Mouse (Mus musculus): ENCODE results near the gene Nadk.

Gene Nadk

GRCm38 (mm10) chr4:155561661-155562442 is at the start of gene Nadk:
Gene Nadk, plus strand, starts transcription at chr4:155562378.
- DNase-seq (ENCODE audit: low spot score in 2 of 2): no peak

DNA sequence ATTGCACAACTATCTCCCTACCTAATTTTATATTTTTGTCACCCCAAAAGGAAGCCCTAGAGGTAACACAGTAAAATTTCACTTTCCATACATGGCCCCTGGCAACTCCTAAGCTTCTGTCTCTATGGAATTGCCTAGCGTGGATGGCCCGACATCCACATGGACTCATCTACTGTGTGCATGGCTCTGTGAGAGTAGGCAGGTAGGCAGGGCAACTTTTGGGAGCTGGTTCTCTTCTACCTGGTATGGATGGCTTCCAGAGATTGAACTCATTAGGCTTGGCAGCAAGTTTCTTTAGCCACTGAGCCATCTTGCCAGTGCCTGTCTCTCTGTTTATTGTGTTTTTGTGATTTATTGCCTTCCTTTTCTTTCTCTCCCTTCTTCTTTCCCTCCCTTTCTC is 47.4 kb upstream of the Nadk start:
- no peak for DNase-seq (ENCODE audit: low spot score in 2 of 2)

DNA sequence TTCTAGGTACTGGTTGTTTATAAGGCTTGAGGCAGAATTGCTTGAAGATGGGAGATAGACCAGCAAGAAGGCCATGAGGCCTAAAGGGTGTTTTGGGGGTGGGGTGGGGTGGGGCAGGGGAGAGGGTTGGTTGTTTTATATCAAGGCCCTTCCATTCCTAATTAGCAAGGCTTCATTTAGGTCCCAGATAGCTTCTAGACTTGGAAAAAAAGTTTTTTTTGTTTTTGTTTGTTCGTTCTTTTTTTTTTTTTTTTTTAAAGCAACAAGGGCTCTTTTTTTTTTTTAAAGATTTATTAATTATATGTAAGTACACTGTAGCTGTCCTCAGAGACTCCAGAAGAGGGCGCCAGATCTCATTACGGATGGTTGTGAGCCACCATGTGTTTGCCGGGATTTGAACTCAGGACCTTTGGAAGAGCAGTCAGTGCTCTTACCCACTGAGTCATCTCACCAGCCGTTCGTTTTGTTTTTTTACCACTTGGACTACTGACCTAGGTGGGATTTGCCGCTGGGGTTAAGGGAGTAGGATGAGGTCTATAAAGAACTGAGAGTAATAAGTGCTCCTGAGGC is 44.1 kb upstream of the Nadk start:
- no peak for DNase-seq (ENCODE audit: low spot score in 2 of 2)

GRCm38 (mm10) chr4:155522327-155522726 is 39.9 kb upstream of the Nadk start:
- DNase-seq (ENCODE audit: low spot score in 2 of 2): no peak

DNA sequence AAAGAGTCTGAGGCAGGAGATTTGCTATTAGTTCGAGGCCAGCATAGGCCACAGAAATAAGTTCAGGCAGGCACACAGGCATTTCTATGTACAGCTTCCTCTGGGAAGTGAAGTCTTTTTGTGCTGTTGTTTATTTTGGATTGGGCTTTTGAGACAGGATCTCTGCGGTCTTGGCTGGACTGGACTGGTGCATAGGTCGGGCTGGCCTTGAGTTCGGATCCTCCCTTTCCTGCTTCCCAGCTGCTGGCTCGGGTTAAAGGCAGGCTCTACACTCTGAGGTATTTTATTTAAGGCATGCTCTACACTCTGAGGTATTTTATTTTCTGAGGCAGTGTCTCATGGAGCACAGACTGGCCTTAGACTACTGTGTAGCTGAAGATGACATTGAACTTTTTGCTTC is 36.4 kb upstream of the Nadk start:
- no peak for DNase-seq (ENCODE audit: low spot score in 2 of 2)

DNA sequence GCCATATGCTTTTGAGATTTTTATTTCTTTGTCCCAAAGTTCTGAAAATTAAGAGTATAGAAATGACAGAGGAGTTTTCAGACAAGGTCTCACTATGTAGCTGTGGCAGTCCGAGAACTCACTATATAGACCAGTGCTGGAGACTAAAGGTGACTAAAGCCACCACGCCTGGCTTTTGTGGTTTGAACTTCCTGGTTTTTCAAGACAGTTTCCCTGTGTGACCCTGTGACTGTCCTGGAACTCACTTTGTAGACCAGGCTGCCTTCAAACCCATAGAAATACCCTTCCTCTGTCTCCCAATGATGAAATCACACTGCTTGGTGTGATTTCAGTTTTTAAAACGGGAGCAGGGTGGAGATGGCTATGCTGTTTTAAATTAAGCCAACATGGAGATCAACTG is 32.9 kb upstream of the Nadk start:
- no peak for DNase-seq (ENCODE audit: low spot score in 2 of 2)

- DNase-seq (ENCODE audit: low spot score in 2 of 2): no peak
These were observed 12.2 kb upstream of the Nadk start for GRCm38 (mm10) chr4:155549993-155550392.

DNA sequence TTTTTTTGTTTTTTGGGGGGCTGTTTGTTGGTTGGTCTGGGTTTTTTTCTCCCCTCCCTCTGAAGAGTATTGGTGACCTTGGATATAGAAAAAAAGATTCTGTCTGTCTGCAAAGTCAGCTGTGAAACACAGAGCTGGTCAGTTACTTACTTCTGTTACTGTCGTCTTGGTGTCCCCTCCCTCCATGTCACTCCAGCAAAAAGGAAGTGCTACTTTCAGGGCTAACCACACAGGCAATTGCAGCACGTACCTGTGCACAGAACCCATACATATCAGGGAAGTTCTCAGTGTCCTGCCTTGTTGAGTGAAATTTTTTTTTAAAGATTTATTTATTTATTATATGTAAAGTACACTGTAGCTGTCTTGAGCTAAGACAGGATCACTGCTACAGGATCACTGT is 11.7 kb upstream of the Nadk start:
- no peak for DNase-seq (ENCODE audit: low spot score in 2 of 2)

DNA sequence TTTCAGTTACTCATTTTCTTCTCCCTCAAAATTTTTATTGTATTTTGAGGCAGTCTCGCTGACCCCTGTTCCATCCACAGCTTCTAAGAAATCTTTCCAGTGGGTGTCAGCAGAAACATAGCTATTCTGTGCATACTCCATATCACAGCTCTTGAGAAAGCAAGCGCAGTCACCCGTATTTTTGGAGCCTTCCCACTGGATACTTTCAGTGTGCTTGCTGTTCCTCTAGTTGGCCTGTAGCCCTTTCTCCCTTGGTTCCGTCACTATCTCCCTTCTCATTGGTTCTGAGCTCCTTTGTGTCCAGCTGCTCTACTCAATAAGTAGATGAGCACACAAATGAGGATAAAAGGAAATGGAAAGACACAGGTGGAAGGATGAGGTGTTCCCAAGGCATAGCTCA is 11.1 kb upstream of the Nadk start:
- no peak for DNase-seq (ENCODE audit: low spot score in 2 of 2)

DNA sequence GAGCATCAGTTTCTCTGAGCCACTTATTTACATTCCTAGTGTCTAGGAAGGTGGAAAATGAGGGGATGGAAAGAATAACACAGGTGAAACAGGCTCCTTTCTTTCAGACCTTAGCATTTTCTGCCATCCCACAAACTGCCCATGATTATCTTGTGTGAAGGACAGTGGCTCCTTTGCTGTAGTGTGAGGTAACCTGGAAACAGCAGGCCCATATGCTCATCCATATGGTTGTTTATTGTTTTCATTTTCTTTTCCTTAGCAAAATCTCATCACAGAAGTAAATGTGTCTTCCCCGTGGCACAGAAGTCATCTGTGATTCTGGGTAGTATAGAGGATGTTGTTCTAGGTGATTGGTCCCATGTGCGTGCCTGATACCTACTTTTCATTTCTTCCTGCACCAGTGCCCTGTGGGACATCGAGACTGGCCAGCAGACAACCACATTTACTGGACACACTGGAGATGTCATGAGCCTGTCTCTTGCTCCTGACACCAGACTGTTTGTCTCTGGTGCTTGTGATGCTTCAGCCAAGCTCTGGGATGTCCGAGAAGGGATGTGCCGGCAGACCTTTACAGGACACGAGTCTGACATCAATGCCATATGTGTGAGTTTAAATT is 9.2 kb upstream of the Nadk start:
- no peak for DNase-seq (ENCODE audit: low spot score in 2 of 2)

DNA sequence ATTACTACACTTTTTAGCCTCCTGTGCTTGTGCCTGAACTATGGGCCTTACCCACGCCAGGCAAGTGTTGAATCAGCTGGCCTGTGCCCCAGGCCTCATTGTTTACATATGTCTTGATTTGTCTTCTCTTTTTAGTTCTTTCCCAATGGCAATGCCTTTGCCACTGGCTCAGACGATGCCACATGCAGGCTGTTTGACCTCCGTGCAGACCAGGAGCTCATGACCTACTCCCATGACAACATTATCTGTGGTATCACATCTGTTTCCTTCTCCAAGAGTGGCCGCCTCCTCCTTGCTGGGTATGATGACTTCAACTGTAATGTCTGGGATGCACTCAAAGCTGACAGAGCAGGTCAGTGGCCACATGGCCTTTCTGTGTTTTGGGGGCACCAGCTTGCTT is 7.3 kb upstream of the Nadk start:
- no peak for DNase-seq (ENCODE audit: low spot score in 2 of 2)

GRCm38 (mm10) chr4:155555464-155555863 is 6.7 kb upstream of the Nadk start:
- no peak for DNase-seq (ENCODE audit: low spot score in 2 of 2)

DNA sequence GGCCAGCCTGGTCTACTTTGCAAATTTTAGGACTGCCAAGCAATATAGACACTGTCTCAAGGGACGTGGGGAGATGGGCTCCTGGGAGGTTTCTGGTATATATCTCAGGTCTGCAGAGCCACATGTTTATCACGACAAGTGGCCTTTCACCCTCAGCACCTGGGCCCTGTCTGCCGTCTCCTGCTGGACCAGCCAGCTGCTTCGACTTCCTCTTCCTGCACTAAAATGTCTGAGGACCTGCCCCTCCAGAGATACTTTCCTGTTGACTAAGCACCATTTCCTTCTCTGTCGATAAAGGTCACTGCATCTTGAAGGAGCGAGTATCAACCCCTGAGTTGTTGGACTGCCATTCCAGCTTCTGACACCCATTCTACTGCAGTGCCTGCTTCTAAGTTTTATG is 2.7 kb upstream of the Nadk start:
- no peak for DNase-seq (ENCODE audit: low spot score in 2 of 2)

DNA sequence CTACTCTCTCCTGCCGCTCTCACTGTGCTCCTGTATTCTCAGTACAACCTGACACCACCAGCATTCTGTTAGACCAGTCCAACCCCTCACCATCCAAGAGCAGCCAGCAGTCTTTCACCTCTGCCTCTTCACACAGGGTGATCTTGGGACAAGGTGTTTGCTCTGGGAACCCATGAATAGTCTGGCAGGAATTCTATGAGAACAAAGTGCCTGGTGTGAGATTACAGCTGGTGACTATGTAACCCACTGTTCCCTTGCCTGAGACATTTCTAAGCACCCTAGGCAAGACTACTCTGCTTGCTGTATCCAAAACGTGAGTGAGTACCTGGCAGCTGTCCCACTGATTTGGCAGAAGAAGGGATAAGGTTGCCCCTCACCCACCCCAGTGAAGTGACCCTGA is 1.2 kb upstream of the Nadk start:
- DNase-seq (ENCODE audit: low spot score in 2 of 2): no peak

DNA sequence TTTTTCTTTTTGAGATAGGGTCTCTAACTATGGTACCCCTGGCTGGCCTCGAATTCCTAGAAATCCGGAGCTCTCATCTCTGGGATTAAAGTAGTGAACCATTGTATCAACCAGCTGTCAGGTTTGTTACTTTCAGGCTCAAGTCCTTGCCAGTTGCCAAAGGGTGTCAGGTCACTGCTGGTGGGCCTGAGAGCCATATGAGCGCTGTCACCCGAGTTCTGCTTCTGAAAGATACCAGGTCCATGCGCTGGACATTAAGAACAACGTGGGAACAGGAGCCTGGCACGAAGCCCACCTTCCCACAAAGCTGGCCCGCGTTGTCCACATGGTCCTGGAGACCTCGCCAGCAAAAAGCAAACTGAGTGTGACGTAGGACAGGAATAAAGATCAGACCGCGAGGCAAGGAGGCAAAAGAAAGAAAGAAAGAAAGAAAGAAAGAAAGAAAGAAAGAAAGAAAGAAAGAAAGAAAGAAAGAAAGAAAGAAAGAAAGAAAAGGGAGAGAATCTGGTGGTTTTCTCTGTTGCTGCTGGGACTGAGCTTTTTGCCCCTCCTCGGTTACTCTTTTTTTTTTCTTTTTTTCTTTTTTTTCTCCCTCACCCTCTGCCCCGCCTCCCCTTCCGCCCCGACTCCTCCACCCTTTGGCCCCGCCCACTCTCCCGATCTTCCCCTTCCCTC is 684 bp downstream of the Nadk start:
- peak; percentile 52 to 59 for DNase-seq (ENCODE audit: low spot score in 2 of 2)

GRCm38 (mm10) chr4:155563400-155564231 is 1.4 kb downstream of the Nadk start:
- DNase-seq (ENCODE audit: low spot score in 2 of 2): peak; percentile 90 to 92

DNA sequence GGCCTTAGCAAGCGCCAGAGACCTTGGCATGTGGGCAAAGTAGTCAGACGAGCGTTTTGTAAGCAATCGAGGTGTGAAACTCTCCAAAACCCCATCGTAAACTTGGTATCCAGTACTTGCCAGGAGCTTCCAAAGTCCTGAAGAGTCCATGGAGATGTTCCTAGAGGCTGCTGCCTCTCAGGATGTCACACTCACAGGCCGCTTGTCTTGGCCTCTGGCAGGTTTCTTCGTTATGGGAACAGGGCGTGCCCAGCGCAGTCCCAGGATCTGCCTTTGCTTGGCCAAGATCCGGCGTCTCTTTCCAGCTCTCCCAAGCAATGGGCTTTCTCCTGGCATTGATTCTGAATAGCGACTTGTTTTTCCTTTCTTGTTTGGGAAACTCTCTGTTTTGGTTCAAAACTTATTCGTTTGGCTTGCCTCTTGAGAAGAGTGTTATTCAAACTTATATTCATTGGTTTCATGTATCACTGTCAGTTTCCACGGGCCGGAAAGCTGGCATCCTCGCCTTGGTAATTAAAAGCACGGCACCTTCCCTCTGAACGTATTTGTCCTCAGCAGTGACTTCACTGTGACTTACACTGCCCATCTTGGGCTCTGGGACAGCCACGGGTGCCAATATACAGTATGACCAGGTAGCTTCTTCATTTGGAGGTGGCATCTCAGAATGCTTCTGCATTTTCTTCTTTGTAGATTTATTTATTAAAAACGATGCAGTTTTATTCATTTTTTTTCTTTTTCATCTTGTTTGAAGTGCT is 2.3 kb downstream of the Nadk start:
- DNase-seq (ENCODE audit: low spot score in 2 of 2): no peak

GRCm38 (mm10) chr4:155566555-155566954 is 4.4 kb downstream of the Nadk start:
- no peak for DNase-seq (ENCODE audit: low spot score in 2 of 2)

DNA sequence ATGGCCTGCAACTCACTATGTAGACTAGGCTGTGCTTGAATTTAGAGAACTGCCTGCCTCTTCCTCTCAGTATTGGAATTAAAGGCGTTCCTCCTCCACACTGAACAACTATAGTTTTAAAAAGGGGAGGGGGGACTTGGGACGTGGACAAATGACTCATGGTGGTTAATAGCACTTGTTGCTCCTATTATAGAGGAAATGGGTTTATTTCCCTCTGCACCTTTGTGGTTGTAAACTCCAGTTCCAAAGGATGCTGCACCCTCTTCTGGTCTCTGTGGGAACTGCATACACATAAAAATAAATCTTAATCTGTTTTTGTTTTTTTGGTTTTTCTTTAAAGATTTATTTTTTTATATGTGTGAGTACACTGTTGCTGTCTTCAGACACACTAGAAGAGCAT is 6.0 kb downstream of the Nadk start:
- DNase-seq (ENCODE audit: low spot score in 2 of 2): no peak

DNA sequence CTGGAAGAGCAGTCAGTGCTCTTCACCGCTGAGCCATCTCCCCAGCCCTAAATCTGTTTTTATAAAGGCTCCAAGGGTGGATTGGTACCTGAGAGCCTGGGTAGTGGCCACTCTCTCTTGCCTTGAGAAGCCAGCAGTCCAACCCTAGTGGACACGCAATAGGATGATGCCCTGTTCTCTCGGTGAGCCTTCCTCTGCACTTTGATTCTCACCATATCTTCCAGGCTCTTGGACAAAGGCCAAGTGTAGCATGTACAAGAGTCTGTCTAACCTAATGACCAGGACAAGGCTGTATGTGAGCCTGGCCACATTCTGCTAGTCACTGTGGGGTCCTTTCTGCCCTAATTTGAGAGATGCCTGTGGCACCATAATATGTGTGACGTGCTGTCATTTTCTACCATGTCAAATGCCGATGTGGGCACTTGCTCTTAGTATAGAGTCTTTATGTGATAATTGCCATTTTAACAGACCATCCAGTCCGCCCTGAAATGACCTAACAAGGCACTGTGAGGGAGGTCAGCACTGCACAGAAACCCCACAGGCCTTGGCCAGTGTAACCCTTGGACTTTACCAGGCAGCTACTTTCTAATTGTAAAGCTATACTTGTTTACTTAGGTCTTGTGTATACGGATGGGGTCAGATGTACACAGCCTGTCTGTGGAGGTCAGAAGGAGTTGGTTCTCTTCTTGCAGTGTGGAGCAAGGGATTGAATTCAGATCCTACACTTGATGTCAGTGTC is 6.6 kb downstream of the Nadk start:
- no peak for DNase-seq (ENCODE audit: low spot score in 2 of 2)
